Mouse (Mus musculus): ENCODE data around the gene Olfr782. TPM values are rescaled to one million over a fixed set of nuclear protein-coding genes. Genes with fewer than 3 reads are reported as not detected.
"Not testable (repeated sequence)": the region's sequence is repeated elsewhere in the genome, so short reads cannot be mapped to it uniquely, and the experiment has no call there.

Gene Olfr782
- total and polyA plus RNA-seq, 2 experiments from 2014 or later = not detected

- H3K9me3 ChIP-seq (ENCODE audit: low read length) = no peaks in the 10 kb centered on the region
- no peak overlapping the region for H3K4me3 ChIP-seq (ENCODE audit: low read depth, low read length)
- H3K9ac ChIP-seq (replicated peaks; ENCODE audit: low read length, poor library complexity, severe bottlenecking) = no peak overlapping the region
- ATAC-seq (ENCODE audit: low FRiP score) = no peak
- H3K4me2 ChIP-seq (ENCODE audit: low read depth, low read length, poor library complexity, severe bottlenecking) = no peak overlapping the region
- no peak for TF ChIP-seq CTCF (IDR thresholded peaks at IDR 0.05)
- 80% methylated on average over 5 of the region's 5 CpGs for WGBS
- no peaks in the 10 kb centered on the region for H3K27me3 ChIP-seq (ENCODE audit: insufficient read depth, low read length)
- H3K27ac ChIP-seq (ENCODE audit: low read depth, low read length) = no peak overlapping the region
- no peaks in the 10 kb centered on the region for H3K36me3 ChIP-seq (ENCODE audit: insufficient read depth, low read length)
- no peaks in the 10 kb centered on the region for H3K4me1 ChIP-seq (ENCODE audit: insufficient read depth, low read length)
- no peak for DNase-seq (ENCODE audit: low spot score)
Observed at GRCm38 (mm10) chr10:129357307-129357706, 8.7 kb downstream of the Olfr782 start.

GRCm38 (mm10) chr10:129374051-129374450, 25.4 kb downstream of the Olfr782 start:
- DNase-seq (ENCODE audit: low spot score); ATAC-seq (ENCODE audit: low FRiP score); H3K4me1 ChIP-seq (ENCODE audit: insufficient read depth, low read length); H3K4me2 ChIP-seq (ENCODE audit: low read depth, low read length, poor library complexity, severe bottlenecking); H3K9me3 ChIP-seq (ENCODE audit: low read length); H3K9ac ChIP-seq (replicated peaks; ENCODE audit: low read length, poor library complexity, severe bottlenecking); H3K27ac ChIP-seq (ENCODE audit: low read depth, low read length); H3K36me3 ChIP-seq (ENCODE audit: insufficient read depth, low read length); H3K4me3 ChIP-seq (ENCODE audit: low read depth, low read length); H3K27me3 ChIP-seq (ENCODE audit: insufficient read depth, low read length): not testable (repeated sequence)
- whole genome bisulfite sequencing = 93% methylated on average over 5 of the region's 5 CpGs

- Histone ChIP-seq H3K27ac (ENCODE audit: low read depth, low read length) (no peak within 1 kb of the TSS), H3K4me3 (ENCODE audit: low read depth, low read length) (no peak within 1 kb of the TSS), H3K9me3 (ENCODE audit: low read length) (no peaks in the 10 kb centered on the region), H3K27me3 (ENCODE audit: insufficient read depth, low read length) (no peaks in the 10 kb centered on the region), H3K36me3 (ENCODE audit: insufficient read depth, low read length) (no peaks in the 10 kb centered on the region), H3K4me2 (ENCODE audit: low read depth, low read length, poor library complexity, severe bottlenecking) (no peak within 1 kb of the TSS), H3K9ac (replicated peaks; ENCODE audit: low read length, poor library complexity, severe bottlenecking) (no peak within 1 kb of the TSS), H3K4me1 (ENCODE audit: insufficient read depth, low read length) (no peaks in the 10 kb centered on the region)
- ATAC-seq (ENCODE audit: low FRiP score) = no peak
- no peak for TF ChIP-seq CTCF (IDR thresholded peaks at IDR 0.05)
- no peak for DNase-seq (ENCODE audit: low spot score)
Observed at GRCm38 (mm10) chr10:129383783-129384182, 35.1 kb downstream of the Olfr782 start, which contains the start of gene Olfr784. Gene Olfr784, plus strand, starts transcription at chr10:129384083.

GRCm38 (mm10) chr10:129400892-129401291, 52.2 kb downstream of the Olfr782 start:
- Histone ChIP-seq H3K9me3 (ENCODE audit: low read length) (no peaks in the 10 kb centered on the region), H3K27ac (ENCODE audit: low read depth, low read length) (no peak overlapping the region), H3K27me3 (ENCODE audit: insufficient read depth, low read length) (no peaks in the 10 kb centered on the region), H3K36me3 (ENCODE audit: insufficient read depth, low read length) (no peaks in the 10 kb centered on the region), H3K9ac (replicated peaks; ENCODE audit: low read length, poor library complexity, severe bottlenecking) (no peak overlapping the region), H3K4me2 (ENCODE audit: low read depth, low read length, poor library complexity, severe bottlenecking) (no peak overlapping the region), H3K4me1 (ENCODE audit: insufficient read depth, low read length) (no peaks in the 10 kb centered on the region), H3K4me3 (ENCODE audit: low read depth, low read length) (no peak overlapping the region)
- ATAC-seq (ENCODE audit: low FRiP score) (no peak), DNase-seq (ENCODE audit: low spot score) (no peak)
- 35% methylated on average over 5 of the region's 5 CpGs for WGBS
- no peak for TF ChIP-seq CTCF (IDR thresholded peaks at IDR 0.05)

Other genes starting within 250 kb of the Olfr782 start
- gene Olfr768, start 249.5 kb upstream of the Olfr782 start, total RNA-seq (2014; rRNA removed) = not detected in 2 replicates
- gene Olfr768, start 249.5 kb upstream of the Olfr782 start, polyA plus RNA-seq (2015; fragmentation: Nextera tagmentation; extraction: Ambion mirVana) = not detected in 2 replicates
- gene Olfr769, start 231.0 kb upstream of the Olfr782 start, total RNA-seq (2014; rRNA removed) = not detected in 2 replicates
- gene Olfr769, start 231.0 kb upstream of the Olfr782 start, polyA plus RNA-seq (2015; fragmentation: Nextera tagmentation; extraction: Ambion mirVana) = not detected in 2 replicates
- not detected in 2 replicates for gene Olfr770, start 209.9 kb upstream of the Olfr782 start, total RNA-seq (2014; rRNA removed)
- gene Olfr770, start 209.9 kb upstream of the Olfr782 start, polyA plus RNA-seq (2015; fragmentation: Nextera tagmentation; extraction: Ambion mirVana) = not detected in 2 replicates
- not detected in 2 replicates for gene Olfr771, start 184.1 kb upstream of the Olfr782 start, total RNA-seq (2014; rRNA removed)
- not detected in 2 replicates for gene Olfr771, start 184.1 kb upstream of the Olfr782 start, polyA plus RNA-seq (2015; fragmentation: Nextera tagmentation; extraction: Ambion mirVana)
- not detected in 2 replicates for gene Olfr772, start 170.9 kb upstream of the Olfr782 start, total RNA-seq (2014; rRNA removed)
- not detected in 2 replicates for gene Olfr772, start 170.9 kb upstream of the Olfr782 start, polyA plus RNA-seq (2015; fragmentation: Nextera tagmentation; extraction: Ambion mirVana)
- gene Olfr773, start 161.4 kb upstream of the Olfr782 start, total RNA-seq (2014; rRNA removed) = not detected in 2 replicates
- gene Olfr773, start 161.4 kb upstream of the Olfr782 start, polyA plus RNA-seq (2015; fragmentation: Nextera tagmentation; extraction: Ambion mirVana) = not detected in 2 replicates
- not detected in 2 replicates for gene Olfr774, start 112.6 kb upstream of the Olfr782 start, total RNA-seq (2014; rRNA removed)
- not detected in 2 replicates for gene Olfr774, start 112.6 kb upstream of the Olfr782 start, polyA plus RNA-seq (2015; fragmentation: Nextera tagmentation; extraction: Ambion mirVana)
- gene Olfr775, start 100.4 kb upstream of the Olfr782 start, total RNA-seq (2014; rRNA removed) = not detected in 2 replicates
- not detected in 2 replicates for gene Olfr775, start 100.4 kb upstream of the Olfr782 start, polyA plus RNA-seq (2015; fragmentation: Nextera tagmentation; extraction: Ambion mirVana)
- not detected in 2 replicates for gene Olfr776, start 89.7 kb upstream of the Olfr782 start, total RNA-seq (2014; rRNA removed)
- gene Olfr776, start 89.7 kb upstream of the Olfr782 start, polyA plus RNA-seq (2015; fragmentation: Nextera tagmentation; extraction: Ambion mirVana) = not detected in 2 replicates
- gene Olfr777, start 77.4 kb upstream of the Olfr782 start, total RNA-seq (2014; rRNA removed) = not detected in 2 replicates
- gene Olfr777, start 77.4 kb upstream of the Olfr782 start, polyA plus RNA-seq (2015; fragmentation: Nextera tagmentation; extraction: Ambion mirVana) = not detected in 2 replicates
- gene Olfr780, start 30.7 kb upstream of the Olfr782 start, total RNA-seq (2014; rRNA removed) = not detected in 2 replicates
- not detected in 2 replicates for gene Olfr780, start 30.7 kb upstream of the Olfr782 start, polyA plus RNA-seq (2015; fragmentation: Nextera tagmentation; extraction: Ambion mirVana)
- gene Olfr781, start 20.0 kb upstream of the Olfr782 start, total RNA-seq (2014; rRNA removed) = not detected in 2 replicates
- gene Olfr781, start 20.0 kb upstream of the Olfr782 start, polyA plus RNA-seq (2015; fragmentation: Nextera tagmentation; extraction: Ambion mirVana) = not detected in 2 replicates
- gene Olfr784, start 35.2 kb downstream of the Olfr782 start, total RNA-seq (2014; rRNA removed) = 0.66 and 0.82 TPM in 2 replicates
- not detected in 2 replicates for gene Olfr784, start 35.2 kb downstream of the Olfr782 start, polyA plus RNA-seq (2015; fragmentation: Nextera tagmentation; extraction: Ambion mirVana)
- gene Olfr785, start 56.6 kb downstream of the Olfr782 start, total RNA-seq (2014; rRNA removed) = not detected in 2 replicates
- gene Olfr785, start 56.6 kb downstream of the Olfr782 start, polyA plus RNA-seq (2015; fragmentation: Nextera tagmentation; extraction: Ambion mirVana) = not detected in 2 replicates
- gene Olfr786, start 78.5 kb downstream of the Olfr782 start, total RNA-seq (2014; rRNA removed) = not detected in 2 replicates
- not detected in 2 replicates for gene Olfr786, start 78.5 kb downstream of the Olfr782 start, polyA plus RNA-seq (2015; fragmentation: Nextera tagmentation; extraction: Ambion mirVana)
- not detected in 2 replicates for gene Olfr787, start 113.0 kb downstream of the Olfr782 start, total RNA-seq (2014; rRNA removed)
- gene Olfr787, start 113.0 kb downstream of the Olfr782 start, polyA plus RNA-seq (2015; fragmentation: Nextera tagmentation; extraction: Ambion mirVana) = not detected in 2 replicates
- not detected in 2 replicates for gene Olfr788, start 122.1 kb downstream of the Olfr782 start, total RNA-seq (2014; rRNA removed)
- gene Olfr788, start 122.1 kb downstream of the Olfr782 start, polyA plus RNA-seq (2015; fragmentation: Nextera tagmentation; extraction: Ambion mirVana) = not detected in 2 replicates
- not detected in 2 replicates for gene Olfr789, start 135.9 kb downstream of the Olfr782 start, total RNA-seq (2014; rRNA removed)
- gene Olfr789, start 135.9 kb downstream of the Olfr782 start, polyA plus RNA-seq (2015; fragmentation: Nextera tagmentation; extraction: Ambion mirVana) = not detected in 2 replicates
- gene Olfr790, start 149.6 kb downstream of the Olfr782 start, total RNA-seq (2014; rRNA removed) = not detected in 2 replicates
- not detected in 2 replicates for gene Olfr790, start 149.6 kb downstream of the Olfr782 start, polyA plus RNA-seq (2015; fragmentation: Nextera tagmentation; extraction: Ambion mirVana)
- gene Olfr791, start 172.9 kb downstream of the Olfr782 start, total RNA-seq (2014; rRNA removed) = not detected in 2 replicates
- gene Olfr791, start 172.9 kb downstream of the Olfr782 start, polyA plus RNA-seq (2015; fragmentation: Nextera tagmentation; extraction: Ambion mirVana) = not detected in 2 replicates
- not detected in 2 replicates for gene Olfr792, start 190.3 kb downstream of the Olfr782 start, total RNA-seq (2014; rRNA removed)
- gene Olfr792, start 190.3 kb downstream of the Olfr782 start, polyA plus RNA-seq (2015; fragmentation: Nextera tagmentation; extraction: Ambion mirVana) = not detected in 2 replicates
- not detected in 2 replicates for gene Olfr794, start 218.8 kb downstream of the Olfr782 start, total RNA-seq (2014; rRNA removed)
- not detected in 2 replicates for gene Olfr794, start 218.8 kb downstream of the Olfr782 start, polyA plus RNA-seq (2015; fragmentation: Nextera tagmentation; extraction: Ambion mirVana)